Mouse (Mus musculus): Measurements from ENCODE around the gene Gm17268.

- TF ChIP-seq CTCF (IDR thresholded peaks at IDR 0.05; ENCODE audit: control insufficient read depth, insufficient read depth, insufficient read length) (no peak), FOSL1 (IDR thresholded peaks at IDR 0.05; ENCODE audit: insufficient read depth, low read length, poor library complexity, severe bottlenecking) (no peak), MAX (IDR thresholded peaks at IDR 0.05) (no peak), CEBPB (IDR thresholded peaks at IDR 0.05; ENCODE audit: low read depth) (no peak)
These were observed 25.1 kb upstream of the Gm17268 start for GRCm38 (mm10) chr11:82063454-82063853.
